Mouse (Mus musculus) hindbrain, embryonic 13.5 days (tissue): ENCODE results near the gene Asb2. TPM values are rescaled to one million over a fixed set of nuclear protein-coding genes. Genes with fewer than 3 reads are reported as not detected.

Experiments used
- ATAC-seq: fragments of 200-750 bp; cut with Nextera tagmentation; 2 replicates; pipeline ENCODE4 v1.8.0; 2017; ENCODE audit warnings: moderate TSS enrichment; ENCODE audit not compliant: low FRiP score
- H3K27ac ChIP-seq: fragments of 300-500 bp; sonication (generic); 2 replicates; pipeline ENCODE4 v1.5.1; 2015; ENCODE audit warnings: inconsistent platforms, mild to moderate bottlenecking, moderate library complexity
- H3K27me3 ChIP-seq: fragments of 300-500 bp; sonication (generic); 2 replicates; pipeline ENCODE4 v1.6.1; 2015; ENCODE audit warnings: mild to moderate bottlenecking, inconsistent platforms
- H3K36me3 ChIP-seq: fragments of 300-500 bp; sonication (generic); 2 replicates; pipeline ENCODE4 v1.6.1; 2015; ENCODE audit warnings: mild to moderate bottlenecking, inconsistent platforms
- H3K4me1 ChIP-seq: fragments of 300-500 bp; sonication (generic); replicated peaks from 2 replicates; pipeline ENCODE4 v1.6.1; 2015; ENCODE audit warnings: inconsistent platforms
- H3K4me2 ChIP-seq: fragments of 300-500 bp; sonication (generic); 2 replicates; pipeline ENCODE4 v1.6.1; 2015; ENCODE audit warnings: inconsistent platforms, mild to moderate bottlenecking, moderate library complexity
- H3K4me3 ChIP-seq: fragments of 300-500 bp; sonication (generic); 2 replicates; pipeline ENCODE4 v1.5.1; 2015; ENCODE audit warnings: mild to moderate bottlenecking, inconsistent platforms
- H3K9ac ChIP-seq: fragments of 300-500 bp; sonication (generic); 2 replicates; pipeline ENCODE4 v1.6.1; 2015; ENCODE audit warnings: mild to moderate bottlenecking, inconsistent platforms
- H3K9me3 ChIP-seq: fragments of 300-500 bp; sonication (generic); 2 replicates; pipeline ENCODE4 v1.6.1; 2016; ENCODE audit warnings: inconsistent platforms
- WGBS: fragments of 180-500 bp; shearing (Covaris S2); methylation state at CpG from one replicate; pipeline ENCODE4 v1.1.7; 2015; 5-methylcytosine and 5-hydroxymethylcytosine counted together
- polyA plus RNA-seq: library from polyadenylated mRNA; unstranded; fragments of >200 nt; fragmentation: Nextera tagmentation; extraction: Ambion mirVana; gene quantifications from 2 replicates; pipeline ENCODE4 v1.2.1, GENCODE M21; 2015

The Asb2 gene
- polyA plus RNA-seq, 1 experiment from 2014 or later = 1.0 TPM

GRCm38 (mm10) chr12:103311921-103312320, 43.9 kb downstream of the Asb2 start:
- H3K4me3 ChIP-seq = no peak overlapping the region
- H3K27me3 ChIP-seq = peaks cover 56% of the 10 kb centered on the region
- H3K36me3 ChIP-seq = no peaks in the 10 kb centered on the region
- H3K27ac ChIP-seq = no peak overlapping the region
- H3K9ac ChIP-seq = no peak overlapping the region
- WGBS = 72% methylated on average over 8 of the region's 8 CpGs
- H3K4me2 ChIP-seq = no peak overlapping the region
- H3K9me3 ChIP-seq = no peaks in the 10 kb centered on the region
- ATAC-seq = no peak
- peaks cover 49% of the 10 kb centered on the region for H3K4me1 ChIP-seq

DNA sequence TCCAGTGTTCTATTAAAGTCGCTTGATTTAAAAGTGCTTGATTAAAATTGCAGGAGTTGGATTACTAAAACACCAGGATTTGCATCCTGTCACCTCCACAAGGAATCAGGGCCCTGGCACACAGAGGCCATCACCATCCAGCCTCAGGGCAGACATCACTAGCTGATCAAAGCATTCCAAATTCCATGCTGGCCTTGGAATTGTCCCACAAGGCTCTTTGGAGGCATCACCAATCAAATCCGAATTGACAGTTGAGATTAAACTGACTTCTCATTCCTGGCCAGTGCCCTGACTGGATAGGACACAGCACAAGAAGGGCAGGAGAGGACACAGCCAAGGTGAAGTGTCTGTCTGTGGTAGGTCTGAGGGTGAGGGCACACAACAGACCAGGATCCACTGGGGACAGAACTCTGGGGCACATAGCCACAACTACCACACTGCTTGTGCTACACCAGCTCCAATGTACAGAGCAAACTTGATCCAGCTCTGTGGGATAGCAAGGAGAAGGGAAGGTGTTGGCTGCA, 45.0 kb downstream of the Asb2 start, which contains the start of gene Fam181a:
TSS of gene Fam181a (plus strand) at position 232 of the 524 bp plus-strand sequence.
- H3K4me2 ChIP-seq = no peak within 1 kb of the TSS
- no peak for ATAC-seq
- peaks cover 46% of the 10 kb centered on the region for H3K27me3 ChIP-seq
- H3K4me1 ChIP-seq = peaks cover 40% of the 10 kb centered on the region
- H3K9ac ChIP-seq = no peak within 1 kb of the TSS
- H3K9me3 ChIP-seq = no peaks in the 10 kb centered on the region
- H3K4me3 ChIP-seq = no peak within 1 kb of the TSS
- no peak within 1 kb of the TSS for H3K27ac ChIP-seq
- H3K36me3 ChIP-seq = no peaks in the 10 kb centered on the region
- WGBS = 85% methylated on average over 2 of the region's 2 CpGs

DNA sequence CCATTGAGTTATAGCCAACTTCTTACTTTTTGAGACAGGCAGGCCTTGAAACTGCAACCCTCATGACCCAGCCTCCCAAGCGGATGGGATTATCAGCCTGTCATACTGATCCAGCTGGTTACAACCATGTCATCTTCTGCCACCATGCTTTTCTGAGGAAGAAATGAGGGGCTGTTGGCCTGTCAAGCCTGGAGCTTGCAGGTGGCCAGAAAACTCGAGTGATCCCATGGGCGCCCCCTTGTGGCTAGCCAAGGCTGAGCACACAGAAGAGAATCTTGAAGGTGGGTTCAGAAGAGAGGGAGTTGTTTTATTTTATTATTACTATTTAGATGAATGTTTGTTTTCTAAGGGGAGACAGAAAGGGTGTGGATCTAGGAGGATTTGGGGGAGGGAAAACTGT, 49.1 kb downstream of the Asb2 start:
- Histone ChIP-seq H3K4me1 (no peaks in the 10 kb centered on the region; the same call in 1 of the 2 replicates), H3K9me3 (no peaks in the 10 kb centered on the region), H3K9ac (no peak overlapping the region), H3K4me2 (no peak overlapping the region), H3K36me3 (no peaks in the 10 kb centered on the region), H3K27me3 (peaks cover 12% of the 10 kb centered on the region; the same call in 1 of the 2 replicates), H3K4me3 (no peak overlapping the region), H3K27ac (no peak overlapping the region)
- ATAC-seq = no peak
- 23% methylated on average over 3 of the region's 3 CpGs for WGBS

DNA sequence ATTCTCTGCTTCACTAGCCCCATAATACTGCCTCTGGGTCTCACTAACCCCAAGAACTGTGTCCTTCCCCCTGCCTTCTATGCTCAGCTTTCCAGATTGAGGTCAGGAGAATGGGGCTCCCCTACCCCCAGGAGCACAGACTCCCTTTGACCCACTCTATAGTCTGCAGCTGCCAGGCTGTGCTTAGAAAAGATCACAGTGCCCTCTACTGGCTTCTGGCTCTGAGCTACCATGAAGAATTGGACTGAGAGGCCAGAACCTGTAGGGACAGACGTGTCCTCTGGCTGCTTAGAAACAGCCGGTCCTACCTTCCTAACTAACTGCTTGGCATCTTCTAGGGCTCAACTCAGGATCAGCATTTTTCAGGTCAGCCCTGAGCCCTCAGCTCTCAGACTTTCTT, 49.6 kb downstream of the Asb2 start:
- Histone ChIP-seq H3K4me2 (no peak overlapping the region), H3K27ac (no peak overlapping the region), H3K9ac (no peak overlapping the region), H3K27me3 (peaks cover 12% of the 10 kb centered on the region; the same call in 1 of the 2 replicates), H3K4me3 (no peak overlapping the region), H3K4me1 (no peaks in the 10 kb centered on the region), H3K9me3 (no peaks in the 10 kb centered on the region), H3K36me3 (no peaks in the 10 kb centered on the region)
- ATAC-seq = no peak
- WGBS = 31% methylated on average over 2 of the region's 2 CpGs

DNA sequence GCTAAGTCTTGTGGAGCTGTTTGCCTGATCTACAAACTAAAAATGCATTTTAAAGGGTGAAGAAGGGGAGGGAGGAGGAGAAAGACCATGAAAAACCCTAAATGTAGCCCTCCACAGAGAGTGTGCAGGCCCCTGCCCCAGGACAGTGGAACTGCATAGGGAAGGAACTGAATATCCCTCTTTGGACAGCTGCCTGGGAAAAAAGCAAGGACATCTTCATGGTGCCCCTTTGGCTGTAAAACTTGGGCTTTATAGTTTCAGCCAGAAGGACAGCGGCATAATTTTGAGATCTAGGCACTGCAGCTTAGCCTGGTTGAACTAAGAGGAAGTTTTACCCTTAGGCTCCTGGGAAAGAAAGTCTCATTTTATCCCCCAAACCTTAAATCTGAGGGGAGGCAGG, 52.8 kb downstream of the Asb2 start:
- H3K27ac ChIP-seq = no peak overlapping the region
- no peak overlapping the region for H3K9ac ChIP-seq
- H3K27me3 ChIP-seq = peaks cover 2% of the 10 kb centered on the region; the same call in 1 of the 2 replicates
- H3K4me3 ChIP-seq = no peak overlapping the region
- H3K4me2 ChIP-seq = no peak overlapping the region
- no peaks in the 10 kb centered on the region for H3K9me3 ChIP-seq
- ATAC-seq = no peak
- no peaks in the 10 kb centered on the region for H3K4me1 ChIP-seq
- WGBS = 93% methylated on average over 1 of the region's 1 CpGs
- H3K36me3 ChIP-seq = no peaks in the 10 kb centered on the region

GRCm38 (mm10) chr12:103301645-103302044, 54.2 kb downstream of the Asb2 start:
- Histone ChIP-seq H3K36me3 (no peaks in the 10 kb centered on the region), H3K9ac (no peak overlapping the region), H3K27me3 (no peaks in the 10 kb centered on the region), H3K4me2 (no peak overlapping the region), H3K4me1 (no peaks in the 10 kb centered on the region), H3K9me3 (no peaks in the 10 kb centered on the region), H3K4me3 (no peak overlapping the region), H3K27ac (no peak overlapping the region)
- WGBS = 63% methylated on average over 2 of the region's 2 CpGs
- ATAC-seq = no peak

DNA sequence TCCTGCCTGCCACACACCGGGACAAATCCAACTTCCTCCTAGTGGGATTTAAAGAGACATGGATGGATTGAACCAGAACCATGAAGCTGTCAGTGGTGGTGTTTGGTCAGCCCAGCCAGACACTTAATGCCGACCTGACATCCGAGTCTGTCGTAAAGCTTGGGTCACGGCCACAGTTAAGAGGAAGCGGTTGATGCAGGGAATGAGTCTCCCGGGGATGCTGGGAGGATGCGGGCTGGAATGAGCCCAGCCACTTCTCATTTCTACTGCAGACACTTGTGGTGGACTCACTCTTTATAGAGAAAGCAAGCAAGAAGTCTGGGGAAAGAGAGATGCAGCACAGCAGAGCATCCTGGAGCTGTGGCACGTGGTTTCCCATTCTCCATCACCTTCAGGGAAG, 55.3 kb downstream of the Asb2 start:
- Histone ChIP-seq H3K27me3 (no peaks in the 10 kb centered on the region), H3K4me3 (no peak overlapping the region), H3K27ac (no peak overlapping the region), H3K36me3 (no peaks in the 10 kb centered on the region), H3K9ac (no peak overlapping the region), H3K9me3 (no peaks in the 10 kb centered on the region), H3K4me1 (peaks cover 5% of the 10 kb centered on the region), H3K4me2 (no peak overlapping the region)
- no peak for ATAC-seq
- WGBS = 74% methylated on average over 9 of the region's 9 CpGs

- ATAC-seq = no peak
- no peaks in the 10 kb centered on the region for H3K36me3 ChIP-seq
- H3K4me1 ChIP-seq = peaks cover 10% of the 10 kb centered on the region
- no peak overlapping the region for H3K27ac ChIP-seq
- no peak overlapping the region for H3K9ac ChIP-seq
- WGBS = 14% methylated on average over 4 of the region's 4 CpGs
- H3K27me3 ChIP-seq = no peaks in the 10 kb centered on the region
- H3K4me3 ChIP-seq = no peak overlapping the region
- no peak overlapping the region for H3K4me2 ChIP-seq
- H3K9me3 ChIP-seq = no peaks in the 10 kb centered on the region
Observed at GRCm38 (mm10) chr12:103296292-103296691, 59.5 kb downstream of the Asb2 start.

GRCm38 (mm10) chr12:103292366-103292765, 63.4 kb downstream of the Asb2 start:
- H3K4me1 ChIP-seq = peaks cover 12% of the 10 kb centered on the region
- H3K36me3 ChIP-seq = no peaks in the 10 kb centered on the region
- no peak for ATAC-seq
- H3K27me3 ChIP-seq = no peaks in the 10 kb centered on the region; the same call in 1 of the 2 replicates
- no peaks in the 10 kb centered on the region for H3K9me3 ChIP-seq
- no peak overlapping the region for H3K9ac ChIP-seq
- no peak overlapping the region for H3K27ac ChIP-seq
- H3K4me3 ChIP-seq = no peak overlapping the region
- no peak overlapping the region for H3K4me2 ChIP-seq
- WGBS = 84% methylated on average over 3 of the region's 3 CpGs

- H3K4me3 ChIP-seq = no peak overlapping the region
- H3K4me2 ChIP-seq = no peak overlapping the region
- ATAC-seq = 0 out of 2 replicates have a peak, but pooled peaks have one; percentile 32
- WGBS = 67% methylated on average over 4 of the region's 4 CpGs
- no peaks in the 10 kb centered on the region for H3K36me3 ChIP-seq
- H3K27ac ChIP-seq = no peak overlapping the region
- H3K4me1 ChIP-seq = peaks cover 9% of the 10 kb centered on the region; the same call in 1 of the 2 replicates
- no peaks in the 10 kb centered on the region; the same call in 1 of the 2 replicates for H3K27me3 ChIP-seq
- H3K9ac ChIP-seq = no peak overlapping the region
- H3K9me3 ChIP-seq = no peaks in the 10 kb centered on the region
Observed at GRCm38 (mm10) chr12:103287276-103287675, 68.5 kb downstream of the Asb2 start.

GRCm38 (mm10) chr12:103283411-103283810, 72.4 kb downstream of the Asb2 start:
- Histone ChIP-seq H3K27ac (no peak overlapping the region), H3K4me3 (no peak overlapping the region), H3K4me2 (no peak overlapping the region), H3K27me3 (no peaks in the 10 kb centered on the region), H3K36me3 (no peaks in the 10 kb centered on the region), H3K4me1 (0 out of 2 replicates have a peak, but pooled peaks cover 2% of the 10 kb centered on the region), H3K9me3 (0 out of 2 replicates have a peak, but pooled peaks cover under 1% of the 10 kb centered on the region), H3K9ac (no peak overlapping the region)
- WGBS = 89% methylated on average over 3 of the region's 3 CpGs
- ATAC-seq = no peak

DNA sequence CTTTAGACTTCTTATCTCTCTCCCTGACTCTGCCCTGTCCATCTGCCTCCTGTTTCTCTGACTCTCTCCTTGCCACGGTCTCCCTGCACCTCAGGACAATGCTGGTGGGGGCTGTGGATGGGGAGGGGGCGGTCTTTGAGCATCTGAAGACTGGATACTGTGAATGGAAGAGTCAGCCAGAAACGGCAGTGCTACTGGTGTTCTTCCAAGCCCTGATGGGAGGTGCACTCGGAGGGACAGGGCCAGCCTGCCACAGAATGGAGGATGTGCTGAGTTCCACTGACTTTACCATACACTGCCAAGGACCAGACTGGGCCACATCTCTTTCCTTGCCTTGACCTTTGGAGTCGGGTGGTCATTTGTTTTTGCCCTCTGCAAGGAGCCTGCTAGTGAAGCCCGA, 72.9 kb downstream of the Asb2 start:
- no peaks in the 10 kb centered on the region for H3K36me3 ChIP-seq
- H3K27me3 ChIP-seq = no peaks in the 10 kb centered on the region
- 0 out of 2 replicates have a peak, but pooled peaks cover 6% of the 10 kb centered on the region for H3K9me3 ChIP-seq
- no peak overlapping the region for H3K27ac ChIP-seq
- 0 out of 2 replicates have a peak, but pooled peaks cover 2% of the 10 kb centered on the region for H3K4me1 ChIP-seq
- no peak overlapping the region for H3K4me3 ChIP-seq
- ATAC-seq = no peak
- no peak overlapping the region for H3K4me2 ChIP-seq
- 65% methylated on average over 6 of the region's 6 CpGs for WGBS
- no peak overlapping the region for H3K9ac ChIP-seq

- Histone ChIP-seq H3K36me3 (no peaks in the 10 kb centered on the region), H3K4me3 (no peak overlapping the region), H3K4me1 (no peaks in the 10 kb centered on the region), H3K27me3 (no peaks in the 10 kb centered on the region), H3K27ac (no peak overlapping the region), H3K9ac (no peak overlapping the region), H3K4me2 (no peak overlapping the region), H3K9me3 (0 out of 2 replicates have a peak, but pooled peaks cover 9% of the 10 kb centered on the region)
- ATAC-seq = no peak
- 69% methylated on average over 4 of the region's 4 CpGs for WGBS
Observed at GRCm38 (mm10) chr12:103281912-103282311, 73.9 kb downstream of the Asb2 start.
